Mouse (Mus musculus) heart, embryonic 16.5 days (tissue): ENCODE measurements around the gene Alkbh5. TPM values are rescaled to one million over a fixed set of nuclear protein-coding genes. Genes with fewer than 3 reads are reported as not detected.

Source experiments
- ATAC-seq: fragments of 200-750 bp; cut with Nextera tagmentation; replicated peaks from 2 replicates; pipeline ENCODE4 v1.8.0; 2017; ENCODE audit warnings: moderate number of reproducible peaks; ENCODE audit not compliant: insufficient read depth, low FRiP score; ENCODE audit errors: extremely low read depth
- H3K27ac ChIP-seq: fragments of 300-500 bp; sonication (generic); 2 replicates; pipeline ENCODE4 v1.5.1; 2014; ENCODE audit warnings: mild to moderate bottlenecking, low read length, control low read depth, moderate library complexity
- H3K27me3 ChIP-seq: fragments of 300-500 bp; sonication (generic); 2 replicates; pipeline ENCODE4 v1.6.1; 2014; ENCODE audit warnings: low read length, mixed read lengths; ENCODE audit not compliant: control insufficient read depth, insufficient read depth
- H3K36me3 ChIP-seq: fragments of 300-500 bp; sonication (generic); 2 replicates; pipeline ENCODE4 v1.6.1; 2014; ENCODE audit not compliant: control insufficient read depth, insufficient read depth
- H3K4me1 ChIP-seq: fragments of 300-500 bp; sonication (generic); 2 replicates; pipeline ENCODE4 v1.6.1; 2014; ENCODE audit warnings: low read length, mixed read lengths; ENCODE audit not compliant: control insufficient read depth, insufficient read depth
- H3K4me2 ChIP-seq: fragments of 300-500 bp; sonication (generic); 2 replicates; pipeline ENCODE4 v1.6.1; 2014; ENCODE audit warnings: low read depth, mild to moderate bottlenecking, control low read depth, low read length
- H3K4me3 ChIP-seq: fragments of 300-500 bp; sonication (generic); 2 replicates; pipeline ENCODE4 v1.5.1; 2014; ENCODE audit warnings: mild to moderate bottlenecking, control low read depth, low read length
- H3K9ac ChIP-seq: fragments of 300-500 bp; sonication (generic); 2 replicates; pipeline ENCODE4 v1.6.1; 2014; ENCODE audit warnings: low read length, control low read depth
- H3K9me3 ChIP-seq: fragments of 300-500 bp; sonication (generic); replicated peaks from 2 replicates; pipeline ENCODE4 v1.6.1; 2016; ENCODE audit warnings: low read length; ENCODE audit not compliant: control insufficient read depth
- WGBS: fragments of 180-500 bp; shearing (Covaris S2); extraction: QIAGEN DNeasy Blood & Tissue Kit; methylation state at CpG from one replicate; pipeline ENCODE4 v1.1.7; 2014; 5-methylcytosine and 5-hydroxymethylcytosine counted together
- polyA plus RNA-seq: library from polyadenylated mRNA; unstranded; fragments of >200 nt; fragmentation: Nextera tagmentation; extraction: Ambion mirVana; gene quantifications from 2 replicates; pipeline ENCODE4 v1.2.1, GENCODE M21; 2015

Gene Alkbh5
- polyA plus RNA-seq = 33.9 and 37.2 TPM in 2 replicates

DNA sequence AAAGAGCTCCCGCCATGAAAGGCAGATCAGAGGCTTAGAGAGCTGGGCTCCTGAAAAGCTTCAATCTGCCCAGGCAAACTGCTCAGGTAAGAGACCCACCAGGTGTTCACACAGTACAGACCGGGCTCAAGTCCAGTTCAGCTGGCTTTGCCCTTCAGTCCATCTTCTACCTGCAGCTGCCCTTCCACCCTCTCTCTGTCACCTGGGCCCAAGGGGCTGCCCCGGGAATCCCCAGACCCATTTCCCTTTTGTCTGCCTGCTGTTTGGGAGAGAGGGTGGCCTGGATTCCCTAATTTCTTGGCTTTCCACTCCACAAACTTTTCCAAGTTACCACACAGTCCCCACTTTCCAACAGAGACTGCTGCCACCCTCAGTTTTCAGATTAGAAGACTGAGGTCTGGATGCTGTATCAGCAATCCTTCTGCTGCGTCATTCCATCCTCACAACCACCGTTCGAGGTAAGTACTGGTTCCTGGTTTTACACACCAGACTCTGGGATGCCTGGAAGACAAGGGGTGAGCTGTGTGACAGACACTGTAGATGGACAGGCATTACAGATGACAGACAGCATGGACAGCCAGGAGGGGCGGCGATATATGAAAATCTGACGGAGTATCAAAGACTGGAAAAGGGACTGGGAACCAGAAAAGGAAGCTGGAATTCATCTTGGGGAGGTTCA is at the start of gene Alkbh5:
TSS of gene Alkbh5 (plus strand) at position 202 of the 679 bp plus-strand sequence.
- H3K9ac ChIP-seq = peak within 1 kb of the TSS; percentile 89
- no peak for ATAC-seq
- peak within 1 kb of the TSS; percentile 98 for H3K4me2 ChIP-seq
- H3K9me3 ChIP-seq = no peaks in the 10 kb centered on the region
- H3K4me3 ChIP-seq = peak within 1 kb of the TSS; percentile 86
- peak within 1 kb of the TSS; percentile 100 for H3K27ac ChIP-seq
- H3K27me3 ChIP-seq = no peaks in the 10 kb centered on the region
- H3K36me3 ChIP-seq = no peaks in the 10 kb centered on the region
- WGBS = 19% methylated on average over 9 of the region's 9 CpGs
- peaks cover 22% of the 10 kb centered on the region for H3K4me1 ChIP-seq

DNA sequence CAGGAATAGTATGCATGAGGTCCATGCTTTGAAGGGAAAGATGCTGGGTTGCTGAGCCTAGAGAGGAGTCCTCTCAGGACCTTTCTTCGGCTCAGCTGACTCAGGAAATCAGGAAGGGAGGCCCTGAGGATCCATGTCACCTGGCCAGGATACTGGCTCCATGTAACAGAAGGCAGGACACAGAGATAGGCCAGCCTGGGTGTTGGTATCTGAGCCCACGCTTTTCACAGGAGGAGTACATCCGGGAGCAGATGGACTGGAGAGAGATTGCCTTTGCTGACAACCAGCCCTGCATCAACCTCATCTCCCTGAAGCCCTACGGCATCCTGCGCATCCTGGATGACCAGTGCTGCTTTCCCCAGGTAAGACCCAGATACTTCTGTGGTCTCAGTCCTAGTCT is 43.5 kb upstream of the Alkbh5 start:
- H3K27ac ChIP-seq = no peak overlapping the region
- no peak for ATAC-seq
- H3K9ac ChIP-seq = no peak overlapping the region
- no peak overlapping the region for H3K4me3 ChIP-seq
- H3K4me2 ChIP-seq = no peak overlapping the region
- no peaks in the 10 kb centered on the region for H3K4me1 ChIP-seq
- no peaks in the 10 kb centered on the region for H3K9me3 ChIP-seq
- no peaks in the 10 kb centered on the region for H3K36me3 ChIP-seq
- H3K27me3 ChIP-seq = peaks cover 3% of the 10 kb centered on the region; the same call in 1 of the 2 replicates
- 82% methylated on average over 5 of the region's 5 CpGs for WGBS

DNA sequence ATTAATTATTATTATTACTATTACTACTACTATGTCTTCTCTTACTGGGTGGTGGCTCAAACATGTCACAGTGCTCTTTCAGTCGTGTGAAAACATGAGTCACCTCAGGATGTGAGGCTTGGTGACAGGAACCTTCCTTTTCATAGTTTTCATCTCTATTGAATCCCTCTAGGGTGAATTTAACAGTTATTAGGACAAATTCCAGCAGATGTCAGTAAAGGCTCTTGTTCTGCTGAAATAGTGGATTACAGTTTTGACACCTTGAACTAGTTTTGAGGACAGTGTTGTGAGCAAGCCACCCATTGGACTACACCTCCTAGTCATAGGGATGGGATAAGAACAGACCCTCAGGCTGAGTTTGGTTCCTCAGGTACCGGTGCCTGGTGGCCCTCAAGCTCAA is 40.5 kb upstream of the Alkbh5 start:
- ATAC-seq = no peak
- Histone ChIP-seq H3K9me3 (no peaks in the 10 kb centered on the region), H3K4me1 (no peaks in the 10 kb centered on the region), H3K27me3 (peaks cover 3% of the 10 kb centered on the region; the same call in 1 of the 2 replicates), H3K4me2 (no peak overlapping the region), H3K9ac (no peak overlapping the region), H3K36me3 (no peaks in the 10 kb centered on the region), H3K27ac (no peak overlapping the region), H3K4me3 (no peak overlapping the region)
- WGBS = 52% methylated on average over 2 of the region's 2 CpGs

DNA sequence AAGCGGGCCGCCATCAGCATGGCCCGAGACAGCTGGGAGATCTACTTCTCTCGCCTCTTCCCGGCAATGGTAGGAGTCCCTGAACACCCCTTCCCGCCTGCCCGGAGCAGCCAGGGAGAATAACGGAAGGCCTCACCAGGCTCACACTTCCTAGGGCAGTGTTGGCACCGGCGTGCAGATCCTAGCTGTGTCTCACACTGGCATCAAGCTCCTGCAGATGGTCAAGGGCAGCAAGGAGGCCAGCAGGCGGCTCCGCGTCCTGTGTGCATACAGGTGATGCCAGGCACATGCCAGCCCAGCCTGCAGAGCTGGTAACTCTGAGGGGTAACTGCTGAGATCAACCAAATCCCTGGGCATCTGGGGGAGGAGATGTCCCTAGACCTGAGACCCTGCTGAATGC is 28.9 kb upstream of the Alkbh5 start:
- Histone ChIP-seq H3K9me3 (no peaks in the 10 kb centered on the region), H3K9ac (no peak overlapping the region), H3K4me2 (no peak overlapping the region), H3K4me3 (no peak overlapping the region), H3K4me1 (peaks cover 3% of the 10 kb centered on the region), H3K36me3 (no peaks in the 10 kb centered on the region), H3K27me3 (peaks cover 12% of the 10 kb centered on the region), H3K27ac (no peak overlapping the region)
- ATAC-seq = no peak
- WGBS = 81% methylated on average over 13 of the region's 13 CpGs

DNA sequence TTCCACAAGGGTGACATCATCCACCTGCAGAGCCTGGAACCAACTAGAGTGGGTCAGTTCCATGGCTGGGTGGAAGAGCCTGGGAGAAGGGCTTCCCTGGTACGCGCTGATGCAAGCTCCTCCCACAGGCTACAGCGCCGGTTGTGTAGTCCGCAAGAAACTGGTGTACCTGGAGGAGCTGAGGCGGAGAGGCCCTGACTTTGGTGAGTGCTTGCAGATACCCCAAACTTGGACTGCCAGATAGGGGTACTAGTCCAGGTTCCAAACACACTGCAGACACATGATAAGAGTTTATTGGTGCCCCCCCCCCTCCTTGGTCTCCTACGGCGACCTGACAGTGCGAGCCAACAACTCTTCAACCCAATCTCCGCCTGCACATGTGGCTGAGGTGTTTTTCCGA is 27.2 kb upstream of the Alkbh5 start:
- no peak overlapping the region for H3K27ac ChIP-seq
- WGBS = 4% methylated on average over 11 of the region's 11 CpGs
- H3K36me3 ChIP-seq = no peaks in the 10 kb centered on the region
- peaks cover 12% of the 10 kb centered on the region for H3K27me3 ChIP-seq
- peak overlapping the region; percentile 51 for H3K4me3 ChIP-seq
- no peak; the same call in 1 of the 2 replicates for ATAC-seq
- H3K4me1 ChIP-seq = peaks cover 3% of the 10 kb centered on the region
- H3K9ac ChIP-seq = peak overlapping the region; percentile 60
- H3K9me3 ChIP-seq = no peaks in the 10 kb centered on the region
- peak overlapping the region; percentile 75 for H3K4me2 ChIP-seq

DNA sequence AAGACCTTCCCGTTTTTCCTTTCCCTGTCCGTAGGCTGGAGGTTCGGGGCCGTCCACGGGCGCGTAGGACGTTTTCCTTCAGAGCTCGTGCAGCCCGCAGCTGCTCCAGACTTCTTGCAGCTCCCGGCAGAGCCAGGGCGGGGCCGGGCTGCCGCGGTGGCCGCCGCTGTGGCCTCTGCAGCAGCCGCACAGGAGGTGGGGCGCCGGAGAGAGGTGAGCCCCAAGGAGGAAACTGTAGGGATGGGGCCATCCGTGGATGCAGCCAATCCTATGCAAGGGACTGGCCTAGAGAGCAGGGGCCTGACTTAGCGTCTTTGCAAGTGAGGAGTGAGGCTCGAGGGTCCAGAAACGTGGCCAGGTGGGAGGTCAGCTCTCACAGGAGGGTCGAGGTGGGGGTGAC is 26.7 kb upstream of the Alkbh5 start:
- peak; percentile 28; the same call in 1 of the 2 replicates for ATAC-seq
- WGBS = under 1% methylated on average over 25 of the region's 25 CpGs
- Histone ChIP-seq H3K9ac (peak overlapping the region; percentile 60), H3K4me3 (peak overlapping the region; percentile 51), H3K27me3 (peaks cover 12% of the 10 kb centered on the region), H3K27ac (no peak overlapping the region), H3K9me3 (no peaks in the 10 kb centered on the region), H3K4me2 (peak overlapping the region; percentile 75), H3K36me3 (no peaks in the 10 kb centered on the region), H3K4me1 (peaks cover 3% of the 10 kb centered on the region)

DNA sequence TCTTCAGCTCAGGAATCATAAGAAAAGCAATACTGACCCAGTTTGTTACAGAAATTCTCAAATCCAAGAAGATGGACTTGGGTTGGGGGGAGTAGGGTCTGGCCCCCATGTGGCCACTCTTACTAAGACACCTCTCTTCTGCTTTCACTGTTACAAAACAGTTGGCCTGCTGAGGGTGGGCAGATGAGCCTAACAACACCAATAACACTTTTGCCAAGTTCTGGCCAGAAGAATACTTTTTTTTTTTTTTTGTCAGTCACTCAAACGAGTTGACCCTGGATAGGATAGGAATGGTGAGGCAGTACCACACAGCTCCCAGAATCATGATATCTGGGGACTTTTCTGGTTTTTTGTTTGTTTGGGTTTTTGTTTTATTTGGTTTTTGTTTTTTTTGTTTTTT is 24.3 kb upstream of the Alkbh5 start:
- H3K9ac ChIP-seq = no peak overlapping the region
- no peak for ATAC-seq
- H3K27ac ChIP-seq = no peak overlapping the region
- no peaks in the 10 kb centered on the region for H3K9me3 ChIP-seq
- H3K27me3 ChIP-seq = peaks cover 12% of the 10 kb centered on the region
- peaks cover 3% of the 10 kb centered on the region for H3K4me1 ChIP-seq
- no peak overlapping the region for H3K4me3 ChIP-seq
- no peak overlapping the region for H3K4me2 ChIP-seq
- H3K36me3 ChIP-seq = no peaks in the 10 kb centered on the region
- 68% methylated on average over 1 of the region's 1 CpGs for whole genome bisulfite sequencing

DNA sequence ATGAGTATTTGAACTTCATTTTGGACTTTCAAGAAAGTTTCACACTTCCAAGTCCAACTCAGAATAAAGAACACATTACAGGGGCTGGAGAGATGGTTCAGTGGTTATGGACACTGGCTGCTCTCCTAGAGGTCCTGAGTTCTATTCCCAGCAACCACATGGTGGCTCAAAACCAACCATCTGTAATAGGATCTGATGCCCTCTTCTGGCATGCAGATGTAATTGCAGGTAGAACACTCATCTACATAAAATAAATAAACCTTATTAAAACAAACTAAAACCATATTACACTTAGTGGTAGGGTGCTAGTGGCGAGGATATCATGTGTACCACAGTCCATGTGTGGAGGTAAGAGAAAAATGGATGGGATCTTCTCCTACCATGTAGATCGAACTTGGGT is 23.7 kb upstream of the Alkbh5 start:
- ATAC-seq = no peak
- peaks cover 3% of the 10 kb centered on the region for H3K4me1 ChIP-seq
- H3K36me3 ChIP-seq = no peaks in the 10 kb centered on the region
- H3K27me3 ChIP-seq = peaks cover 12% of the 10 kb centered on the region
- no peak overlapping the region for H3K9ac ChIP-seq
- H3K27ac ChIP-seq = no peak overlapping the region
- H3K4me3 ChIP-seq = no peak overlapping the region
- H3K4me2 ChIP-seq = no peak overlapping the region
- no peaks in the 10 kb centered on the region for H3K9me3 ChIP-seq
- 70% methylated on average over 2 of the region's 2 CpGs for WGBS

DNA sequence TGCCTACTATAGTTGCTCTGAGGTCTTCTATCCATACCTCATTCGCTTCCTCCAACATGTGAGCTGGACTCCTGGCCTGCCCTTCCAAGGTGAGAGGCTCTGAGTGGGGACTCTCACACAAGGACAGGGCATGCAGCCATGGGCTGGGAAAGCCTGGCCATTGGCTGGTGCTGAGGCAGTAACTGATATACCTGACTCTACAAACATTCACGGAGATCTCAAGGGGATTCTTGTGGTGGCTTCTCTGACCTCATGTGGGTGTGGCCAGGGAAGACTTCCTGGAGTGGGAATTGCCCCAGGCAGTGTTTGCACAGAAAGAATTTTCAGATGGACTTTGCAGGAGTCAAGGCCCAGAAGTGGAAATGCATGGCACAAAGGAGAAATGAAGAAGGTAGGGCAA is 21.2 kb upstream of the Alkbh5 start:
- Histone ChIP-seq H3K36me3 (no peaks in the 10 kb centered on the region), H3K9me3 (no peaks in the 10 kb centered on the region), H3K9ac (no peak overlapping the region), H3K4me1 (no peaks in the 10 kb centered on the region), H3K27ac (no peak overlapping the region), H3K4me2 (no peak overlapping the region), H3K4me3 (no peak overlapping the region), H3K27me3 (peaks cover 4% of the 10 kb centered on the region; the same call in 1 of the 2 replicates)
- no peak for ATAC-seq
- WGBS = 46% methylated on average over 2 of the region's 2 CpGs
